Mouse (Mus musculus) gastrocnemius, adult 2 months (tissue): ENCODE measurements around the gene Nop9. TPM values are rescaled to one million over a fixed set of nuclear protein-coding genes. Genes with fewer than 3 reads are reported as not detected.
A peak's percentile ranks its signal among the peaks of the same experiment; 100 is the strongest.
"Not testable (repeated sequence)": the region's sequence is repeated elsewhere in the genome, so short reads cannot be mapped to it uniquely, and the experiment has no call there.

ENCODE experiments used
- DNase-seq: peaks from one replicate; pipeline ENCODE4 v3.0.0; 2022
- H3K27ac ChIP-seq: fragments of 200-600 bp; 2 replicates; pipeline ENCODE4 v1.8.1; 2022; ENCODE audit warnings: mild to moderate bottlenecking
- H3K4me3 ChIP-seq: fragments of 200-600 bp; 2 replicates; pipeline ENCODE4 v1.8.1; 2022; ENCODE audit warnings: mild to moderate bottlenecking, moderate library complexity
- CTCF ChIP-seq: fragments of 200-600 bp; IDR thresholded peaks from 2 replicates; pipeline ENCODE4 v1.8.1; 2022; ENCODE audit warnings: antibody characterized with exemption, mild to moderate bottlenecking, moderate library complexity
- intact Hi-C: fragments of 180-260 bp; cut with DNase I; formaldehyde crosslinking; loops from one replicate; pipeline ENCODE4 v1.15.1; 2025
- total RNA-seq, 2 experiments: library from RNA; stranded (reverse); gene quantifications; 2 replicates each; pipeline ENCODE4 v1.2.3; 2021

The Nop9 gene
- total RNA-seq, 2 experiments from 2014 or later = 9.8 to 10.4 TPM

DNA sequence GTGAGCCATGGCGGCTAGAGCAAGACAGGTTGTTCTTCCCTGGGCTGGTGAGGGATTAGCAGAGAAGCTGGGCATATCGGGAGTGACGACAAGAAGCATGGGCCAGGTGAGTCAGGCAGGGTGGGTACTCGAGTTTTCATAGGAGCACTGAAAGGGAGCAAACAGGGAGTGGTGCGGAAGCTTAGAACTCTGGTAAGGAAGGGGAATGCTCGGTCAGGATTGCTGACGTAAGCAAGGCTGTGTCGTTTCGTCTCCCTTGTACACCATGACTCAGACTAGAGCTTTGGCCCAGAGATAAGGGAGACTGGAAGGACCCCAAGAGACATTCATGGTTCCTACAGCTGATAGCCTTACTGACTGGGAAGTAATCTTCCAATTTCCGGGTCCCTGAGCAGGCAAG is 11.6 kb upstream of the Nop9 start:
- Histone ChIP-seq H3K27ac (no peak overlapping the region), H3K4me3 (no peak overlapping the region)
- no peak for TF ChIP-seq CTCF
- intact Hi-C loops = no loop called here
- DNase-seq = no peak

DNA sequence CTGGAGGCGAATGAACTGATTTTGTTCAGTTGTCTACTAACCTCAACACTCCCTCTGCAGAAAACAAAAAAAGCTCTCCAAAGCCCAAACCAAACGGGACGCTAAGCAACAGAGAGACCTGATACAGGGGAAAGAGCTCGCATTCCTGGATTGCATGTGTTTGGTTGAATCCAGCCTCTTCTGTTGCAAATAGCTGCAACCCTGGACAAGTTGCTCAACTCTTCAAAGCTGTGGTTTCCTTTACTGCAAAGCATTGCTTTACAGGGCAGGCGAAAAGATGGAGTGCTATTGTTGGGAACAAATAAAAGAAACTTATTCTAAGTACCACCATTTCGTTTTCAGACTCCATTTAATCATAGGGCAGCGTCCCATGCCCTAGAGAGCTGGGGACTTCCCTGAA is 10.6 kb upstream of the Nop9 start:
- TF ChIP-seq CTCF = no peak
- Histone ChIP-seq H3K4me3 (no peak overlapping the region), H3K27ac (no peak overlapping the region)
- intact Hi-C loops = no loop called here
- no peak for DNase-seq

DNA sequence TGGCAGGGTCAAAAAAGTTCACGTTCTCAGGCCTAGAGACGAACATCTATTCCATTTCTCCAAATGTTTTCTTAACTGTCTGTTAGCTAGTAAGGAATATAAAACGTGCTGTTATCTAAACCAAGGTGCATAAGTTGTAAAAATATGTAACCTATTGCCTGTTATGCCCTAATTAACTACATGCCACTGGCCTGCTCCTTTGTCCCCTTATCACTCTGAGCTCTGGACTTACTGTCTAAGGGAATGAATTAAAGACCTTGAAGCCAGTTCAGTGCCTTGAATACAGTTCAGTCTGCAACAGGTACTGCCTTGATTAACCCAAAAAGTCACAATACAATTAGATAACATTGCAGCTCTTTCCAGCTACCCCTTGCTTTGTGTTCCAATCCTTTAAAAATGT is 10.2 kb upstream of the Nop9 start:
- DNase-seq = no peak
- H3K27ac ChIP-seq = no peak overlapping the region
- intact Hi-C loops = no loop called here
- TF ChIP-seq CTCF = no peak
- H3K4me3 ChIP-seq = no peak overlapping the region

DNA sequence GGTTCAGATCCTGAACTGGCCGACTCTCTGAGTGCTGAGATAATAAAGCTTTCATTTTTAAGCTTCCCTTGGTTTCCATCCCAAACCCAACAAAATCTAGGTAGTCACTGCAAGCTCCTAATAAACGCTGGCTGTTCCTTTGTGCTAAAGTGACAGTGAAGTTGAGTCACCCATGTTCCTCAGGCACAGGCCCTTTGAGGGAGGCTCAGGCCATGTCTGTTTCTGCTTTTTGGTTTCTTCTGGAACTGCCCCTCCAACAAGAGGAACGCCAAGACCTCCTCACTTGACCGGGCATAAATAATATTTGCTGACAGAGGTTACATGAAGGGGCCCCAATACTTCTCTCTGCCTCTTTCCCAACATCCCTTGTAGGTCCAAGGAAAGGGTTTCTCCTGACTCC is 9.7 kb upstream of the Nop9 start:
- DNase-seq = no peak
- TF ChIP-seq CTCF = no peak
- intact Hi-C loops = no loop called here
- Histone ChIP-seq H3K4me3 (no peak overlapping the region), H3K27ac (no peak overlapping the region)

DNA sequence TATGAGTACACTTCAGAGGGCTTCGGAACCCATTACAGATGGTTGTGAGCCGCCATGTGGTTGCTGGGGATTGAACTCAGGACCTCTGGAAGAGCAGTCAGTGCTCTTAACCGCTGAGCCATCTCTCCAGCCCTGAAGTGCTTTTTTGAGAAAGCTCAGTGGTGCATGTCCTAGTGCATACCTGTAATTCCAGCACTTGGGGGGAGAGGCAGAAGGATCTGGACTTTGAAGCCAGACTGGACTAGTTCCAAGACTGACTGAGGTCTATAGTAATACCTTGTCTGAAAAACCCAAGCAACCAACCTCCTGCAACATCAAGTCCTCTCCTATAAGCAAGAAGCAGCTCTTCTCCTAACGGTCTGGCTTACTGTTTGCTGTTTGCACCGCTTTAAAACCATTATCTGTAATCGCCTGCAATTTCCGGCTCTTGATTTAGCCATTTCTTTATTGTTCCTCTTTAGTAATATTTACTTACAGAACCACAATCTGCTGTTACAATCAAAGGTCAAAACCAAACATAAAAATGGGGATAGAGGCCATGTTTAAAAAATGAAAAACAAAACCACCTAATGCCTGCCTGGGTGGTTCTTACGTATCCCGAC is 8.3 kb upstream of the Nop9 start:
- no peak for DNase-seq
- intact Hi-C loops = no loop called here
- TF ChIP-seq CTCF = no peak
- no peak overlapping the region for H3K4me3 ChIP-seq
- no peak overlapping the region for H3K27ac ChIP-seq

DNA sequence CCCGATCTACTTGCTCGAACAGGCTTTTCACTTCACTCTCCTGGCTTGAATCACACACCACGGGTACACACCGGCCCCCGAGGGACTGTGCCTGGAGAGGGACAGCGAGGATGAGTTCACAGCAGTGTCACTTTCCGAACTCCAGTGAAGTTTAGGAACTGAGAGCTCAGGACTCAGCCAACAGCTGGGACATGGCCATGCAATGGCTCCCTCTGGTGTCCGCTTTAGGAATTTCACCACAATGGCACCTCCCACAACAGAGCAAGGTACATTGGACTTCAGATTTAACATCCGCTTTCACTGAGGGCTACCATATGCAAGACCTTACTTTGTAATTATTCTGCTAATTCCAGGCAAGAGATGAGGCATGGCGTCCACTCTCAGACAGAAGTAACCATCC is 1.8 kb upstream of the Nop9 start:
- Histone ChIP-seq H3K27ac (peak overlapping the region; percentile 62), H3K4me3 (peak overlapping the region; percentile 51)
- DNase-seq = peak; percentile 88
- intact Hi-C loops = loop anchor here (1.0 to 10.0 kb wide), 3 partner anchors 61 to 249 kb away; partner anchors contain the start of gene Carmil3
- TF ChIP-seq CTCF = peak; percentile 98

DNA sequence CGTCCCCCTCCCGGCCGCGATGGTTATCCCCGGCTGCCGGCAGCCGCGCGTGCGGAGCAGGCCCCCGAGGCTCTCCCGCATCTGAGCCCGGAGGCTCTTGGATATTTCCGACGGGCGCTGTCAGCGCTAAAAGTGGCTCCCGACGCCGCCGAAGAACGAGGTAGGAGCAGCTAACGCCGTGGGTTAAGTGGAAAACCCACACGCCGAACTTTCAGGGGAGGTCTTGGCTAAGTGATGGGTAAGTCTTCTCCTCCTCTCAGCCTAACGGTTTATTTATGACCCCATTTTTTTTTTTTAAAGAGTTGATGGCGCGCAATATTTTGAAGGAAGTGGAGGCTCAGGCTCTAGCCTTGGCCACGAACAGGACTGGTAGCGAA is 356 bp downstream of the Nop9 start:
- peak overlapping the region; percentile 89 for H3K4me3 ChIP-seq
- peak overlapping the region; percentile 89 for H3K27ac ChIP-seq
- no peak for DNase-seq
- no peak for TF ChIP-seq CTCF
- intact Hi-C loops = loop anchor here (10.0 kb wide), 1 partner anchor 251 kb away; the partner anchor contains the start of gene Carmil3

DNA sequence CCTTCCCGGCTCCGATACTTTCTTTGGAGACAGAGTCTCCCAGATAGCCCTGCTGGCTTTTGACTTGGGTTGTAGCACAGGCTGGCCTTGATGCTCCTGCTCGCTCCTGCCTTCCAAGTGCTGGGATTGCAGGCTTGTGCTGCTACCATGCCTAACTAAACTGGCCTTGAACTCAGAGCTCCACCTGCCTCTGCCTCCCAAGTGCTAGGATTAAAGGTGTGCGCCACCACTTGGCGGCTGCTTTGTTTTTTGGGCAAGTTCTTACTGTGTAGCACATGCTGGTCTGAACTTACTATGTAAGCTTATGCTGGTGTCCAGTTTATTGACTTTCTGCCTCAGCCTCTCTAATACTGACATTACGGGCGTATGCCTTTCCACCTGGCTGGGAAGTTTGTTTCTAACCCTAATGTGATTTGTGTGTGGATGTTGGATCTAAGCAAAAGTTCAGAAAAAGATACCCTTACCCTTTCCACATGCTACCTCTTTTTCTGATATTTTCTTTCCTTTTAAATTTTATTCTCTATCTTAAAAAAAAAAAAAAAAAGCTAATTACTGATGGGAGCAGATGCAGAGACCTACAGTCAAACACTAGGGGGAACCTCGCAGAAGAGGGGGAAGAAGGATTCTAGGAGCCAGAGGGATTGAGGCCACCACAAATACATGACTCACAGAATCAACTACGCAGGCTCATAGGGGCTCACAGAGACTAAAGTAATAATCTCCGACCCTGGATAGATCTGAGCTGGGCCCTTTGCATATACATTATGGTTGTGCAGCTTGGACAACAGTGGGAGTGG is 1.8 kb downstream of the Nop9 start:
- peak overlapping the region; percentile 89; the same call in 1 of the 2 replicates for H3K4me3 ChIP-seq
- intact Hi-C loops = loop anchor here (10.0 kb wide), 1 partner anchor 252 kb away; the partner anchor contains the start of gene Carmil3
- H3K27ac ChIP-seq = no peak overlapping the region
- no peak for DNase-seq
- no peak for TF ChIP-seq CTCF

DNA sequence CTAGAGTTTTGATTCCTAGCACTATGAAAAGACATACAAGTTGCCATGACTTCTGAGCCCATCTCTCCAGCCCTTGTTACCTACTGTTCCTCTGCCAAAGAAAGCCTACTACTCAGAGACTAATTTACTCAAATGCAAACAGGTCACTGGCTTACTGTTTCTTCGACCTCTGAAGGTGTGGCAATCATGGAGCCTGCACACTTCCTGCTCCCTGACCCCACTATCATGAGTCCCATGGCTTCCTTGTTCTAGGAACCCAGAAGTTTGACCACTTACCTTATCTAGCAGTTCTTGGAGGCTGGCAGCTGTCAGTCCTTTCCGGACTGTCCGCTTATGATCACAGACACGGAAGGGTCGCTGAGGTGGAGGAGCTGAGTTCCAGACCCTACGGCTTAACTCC is 12.1 kb downstream of the Nop9 start:
- Histone ChIP-seq H3K27ac (no peak overlapping the region), H3K4me3 (no peak overlapping the region)
- no peak for TF ChIP-seq CTCF
- intact Hi-C loops = no loop called here
- no peak for DNase-seq

DNA sequence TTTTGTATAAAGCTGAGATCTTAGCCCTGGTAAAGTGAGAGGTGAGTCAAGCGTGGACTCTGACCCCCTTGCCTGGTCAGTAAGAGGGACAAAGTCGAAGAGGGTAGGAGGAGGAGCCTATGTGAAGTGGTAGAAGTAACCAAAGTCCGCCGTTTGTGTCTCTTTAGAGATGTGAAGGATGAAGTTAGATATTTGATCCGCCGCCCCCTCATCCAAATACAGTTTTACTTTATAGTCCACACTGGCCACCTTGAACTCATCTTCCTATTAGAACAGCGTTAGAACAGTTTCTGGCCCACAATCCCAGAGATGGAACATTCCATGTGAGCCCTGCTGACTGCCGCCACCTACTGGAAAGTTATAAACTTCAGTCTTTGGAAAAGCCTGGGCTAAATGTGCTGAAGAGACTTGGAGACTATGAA is 12.9 kb downstream of the Nop9 start, which contains the start of gene Cideb:
TSS of gene Cideb (minus strand) at position 96 of the 422 bp plus-strand sequence.
- intact Hi-C loops = no loop called here
- Histone ChIP-seq H3K4me3 (no peak within 1 kb of the TSS), H3K27ac (no peak within 1 kb of the TSS)
- peak; percentile 38 for DNase-seq
- TF ChIP-seq CTCF = peak; percentile 73

DNA sequence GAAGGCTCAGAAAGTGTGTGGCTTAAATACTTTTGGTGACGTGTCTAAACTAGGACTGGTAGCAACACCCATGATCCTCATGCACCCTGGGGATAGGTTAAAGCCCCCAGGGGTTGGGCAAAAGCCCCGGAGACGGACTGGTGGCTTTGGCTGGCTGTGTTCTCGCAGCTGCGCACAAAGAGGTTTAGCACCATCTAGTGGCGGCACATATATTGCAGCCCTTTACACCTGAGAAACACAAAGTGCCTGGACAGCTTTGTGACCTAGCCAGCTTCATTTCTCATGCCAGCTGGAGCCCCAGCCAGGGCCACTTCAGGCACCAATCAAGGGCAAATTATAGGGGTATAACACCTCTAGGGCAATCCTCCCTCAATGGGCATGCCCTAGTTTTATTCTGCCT is 14.7 kb downstream of the Nop9 start:
- peak; percentile 83 for TF ChIP-seq CTCF
- intact Hi-C loops = not testable (repeated sequence)
- H3K27ac ChIP-seq = peak overlapping the region; percentile 35
- peak; percentile 86 for DNase-seq
- H3K4me3 ChIP-seq = peak overlapping the region; percentile 70

DNA sequence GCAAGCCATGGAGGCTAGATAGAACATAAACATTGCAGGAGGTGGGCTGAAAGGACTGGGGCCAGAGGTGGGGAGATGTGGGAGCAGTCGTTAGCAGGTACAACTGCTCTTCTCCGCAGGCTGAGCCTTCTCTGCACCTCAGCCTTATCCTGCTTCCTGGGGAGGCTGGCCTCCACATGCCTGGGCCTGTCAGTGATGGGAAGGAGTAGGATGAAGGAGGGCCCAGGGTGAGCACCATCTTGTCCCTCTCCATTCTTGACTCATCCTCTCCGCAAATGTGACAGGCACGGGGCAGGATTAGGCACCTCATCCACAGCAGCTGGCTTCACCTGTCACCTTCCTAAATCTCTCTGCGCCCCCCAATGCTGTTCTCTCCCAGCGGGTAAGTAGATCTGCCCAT is 15.7 kb downstream of the Nop9 start, which contains the start of gene Ltb4r2:
TSS of gene Ltb4r2 (plus strand) at position 266 of the 400 bp plus-strand sequence.
- peak within 1 kb of the TSS; percentile 82 for H3K4me3 ChIP-seq
- intact Hi-C loops = no loop called here

More for the DNA sequence above, 15.7 kb downstream of the Nop9 start, which contains the start of gene Ltb4r2:
- no peak for TF ChIP-seq CTCF
- DNase-seq = no peak
- peak within 1 kb of the TSS; percentile 79 for H3K27ac ChIP-seq
